Mouse (Mus musculus) forebrain, embryonic 14.5 days (tissue): ENCODE results near the gene Arhgap31. TPM values are rescaled to one million over a fixed set of nuclear protein-coding genes. Genes with fewer than 3 reads are reported as not detected.

ENCODE experiments used
- ATAC-seq: fragments of 200-750 bp; cut with Nextera tagmentation; 2 replicates; pipeline ENCODE4 v1.8.0; 2017; ENCODE audit warnings: mild to moderate bottlenecking, moderate library complexity
- DNase-seq: peaks from one replicate; pipeline ENCODE4 v3.0.0-alpha.2; 2015; ENCODE audit warnings: low spot score
- H3K27ac ChIP-seq: fragments of 300-500 bp; sonication (generic); 2 replicates; pipeline ENCODE4 v1.5.1; 2014; ENCODE audit warnings: low read depth, mild to moderate bottlenecking, control low read depth, low read length, moderate library complexity
- H3K27me3 ChIP-seq: fragments of 300-500 bp; sonication (generic); replicated peaks from 2 replicates; pipeline ENCODE4 v1.6.1; 2014; ENCODE audit warnings: low read length, control low read depth, mixed read lengths; ENCODE audit not compliant: control insufficient read depth, insufficient read depth
- H3K36me3 ChIP-seq: fragments of 300-500 bp; sonication (generic); 2 replicates; pipeline ENCODE4 v1.6.1; 2014; ENCODE audit warnings: low read length, control low read depth; ENCODE audit not compliant: control insufficient read depth, insufficient read depth
- H3K4me1 ChIP-seq: fragments of 300-500 bp; sonication (generic); 2 replicates; pipeline ENCODE4 v1.6.1; 2014; ENCODE audit warnings: antibody characterized with exemption, low read length, control low read depth; ENCODE audit not compliant: control insufficient read depth, insufficient read depth
- H3K4me2 ChIP-seq: fragments of 300-500 bp; sonication (generic); 2 replicates; pipeline ENCODE4 v1.6.1; 2014; ENCODE audit warnings: mild to moderate bottlenecking, control low read depth, low read length
- H3K4me3 ChIP-seq: fragments of 300-500 bp; sonication (generic); 2 replicates; pipeline ENCODE4 v1.5.1; 2014; ENCODE audit warnings: low read depth, low read length, control low read depth
- H3K9ac ChIP-seq: fragments of 300-500 bp; sonication (generic); 2 replicates; pipeline ENCODE4 v1.6.1; 2014; ENCODE audit warnings: mild to moderate bottlenecking, low read length, control low read depth, moderate library complexity
- H3K9me3 ChIP-seq: fragments of 300-500 bp; sonication (generic); replicated peaks from 2 replicates; pipeline ENCODE4 v1.6.1; 2016; ENCODE audit warnings: low read length, control low read depth, mixed read lengths; ENCODE audit not compliant: control insufficient read depth
- WGBS: fragments of 180-500 bp; shearing (Covaris S2); extraction: QIAGEN DNeasy Blood & Tissue Kit; methylation state at CpG from one replicate; pipeline ENCODE4 v1.1.7; 2014; 5-methylcytosine and 5-hydroxymethylcytosine counted together
- polyA plus RNA-seq: library from polyadenylated mRNA; unstranded; fragments of >200 nt; fragmentation: Nextera tagmentation; extraction: Ambion mirVana; gene quantifications from 2 replicates; pipeline ENCODE4 v1.2.1, GENCODE M21; 2014

The Arhgap31 gene
- polyA plus RNA-seq, 1 experiment from 2014 or later, result 2.5 TPM

DNA sequence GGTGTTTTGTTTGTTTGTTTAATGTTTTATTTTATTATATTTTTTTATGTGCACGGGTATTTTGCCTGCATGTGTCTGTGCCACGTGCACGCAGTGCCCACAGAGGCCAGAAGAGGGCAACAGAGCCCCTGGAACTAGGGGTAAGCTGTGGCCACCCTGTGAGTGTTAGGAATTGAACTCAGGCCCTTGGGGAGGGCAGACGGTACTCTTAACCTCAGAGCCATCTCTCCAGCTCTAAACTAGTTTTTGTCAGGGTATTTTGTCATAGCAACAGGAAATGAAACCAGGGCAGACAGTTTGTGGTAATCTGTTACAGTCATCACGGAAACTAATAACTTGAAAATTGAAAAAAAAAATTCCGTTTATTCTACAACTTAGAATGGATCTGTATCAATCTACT, 80.9 kb downstream of the Arhgap31 start:
- H3K36me3 ChIP-seq, result no peaks in the 10 kb centered on the region
- DNase-seq, result peak; percentile 20
- no peak overlapping the region for H3K27ac ChIP-seq
- H3K9ac ChIP-seq, result no peak overlapping the region
- ATAC-seq, result no peak
- H3K4me2 ChIP-seq, result no peak overlapping the region
- no peak overlapping the region for H3K4me3 ChIP-seq
- WGBS, result 63% methylated on average over 6 of the region's 6 CpGs
- H3K9me3 ChIP-seq, result no peaks in the 10 kb centered on the region
- no peaks in the 10 kb centered on the region for H3K27me3 ChIP-seq
- no peaks in the 10 kb centered on the region for H3K4me1 ChIP-seq

DNA sequence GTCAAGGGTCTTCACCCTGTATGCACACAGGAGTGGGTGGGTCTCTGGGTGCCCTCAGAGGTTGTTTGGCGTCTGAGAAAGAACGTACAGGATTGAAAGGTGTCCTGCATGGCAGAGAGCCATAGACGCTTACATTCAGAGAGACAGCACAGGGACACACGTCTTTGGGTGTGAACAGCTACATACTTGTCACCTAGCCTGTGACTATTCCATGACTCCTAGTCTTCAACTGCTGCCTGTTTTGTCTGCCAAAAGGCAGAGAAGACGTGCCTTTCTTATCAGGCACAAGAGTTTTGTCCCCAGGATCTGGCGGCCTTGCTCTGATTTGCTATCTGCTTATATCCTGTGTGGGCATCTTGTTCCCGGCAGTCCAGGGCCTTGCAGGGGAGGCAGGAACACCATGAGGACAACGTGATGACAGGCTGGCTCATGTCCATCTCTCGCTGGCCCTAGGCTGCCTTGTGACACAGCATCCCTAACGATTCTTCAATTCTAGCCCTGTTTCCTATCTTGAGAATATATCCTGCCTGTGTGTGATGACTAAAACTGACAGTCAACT, 87.2 kb downstream of the Arhgap31 start:
- Histone ChIP-seq H3K36me3 (no peaks in the 10 kb centered on the region), H3K9ac (no peak overlapping the region), H3K4me3 (no peak overlapping the region), H3K27me3 (no peaks in the 10 kb centered on the region), H3K27ac (no peak overlapping the region), H3K4me2 (no peak overlapping the region), H3K9me3 (no peaks in the 10 kb centered on the region), H3K4me1 (no peaks in the 10 kb centered on the region)
- ATAC-seq, result no peak
- 78% methylated on average over 10 of the region's 10 CpGs for WGBS
- DNase-seq, result no peak

DNA sequence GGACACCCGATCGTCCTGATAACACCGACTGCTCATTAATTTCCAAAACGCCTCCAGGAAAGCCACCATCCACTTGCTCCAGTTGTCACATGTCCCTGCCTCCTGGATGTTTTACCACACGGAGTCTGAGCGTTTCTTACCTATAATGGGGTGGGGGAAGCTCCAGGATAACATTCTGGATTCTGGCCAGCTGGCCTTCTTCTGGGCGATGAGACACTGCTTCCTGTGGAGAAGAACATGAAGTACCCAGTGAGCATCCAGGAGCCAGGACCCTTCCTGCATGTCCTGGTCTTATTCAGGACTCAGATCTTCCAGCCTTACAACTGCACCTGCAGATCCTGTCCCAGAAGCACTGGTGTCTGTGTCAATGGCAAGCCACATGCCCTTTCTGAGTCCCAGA, 87.7 kb downstream of the Arhgap31 start:
- DNase-seq (no peak), ATAC-seq (no peak)
- WGBS, result 90% methylated on average over 7 of the region's 7 CpGs
- H3K4me3 ChIP-seq, result no peak overlapping the region
- H3K36me3 ChIP-seq, result no peaks in the 10 kb centered on the region
- H3K27ac ChIP-seq, result no peak overlapping the region
- H3K9ac ChIP-seq, result no peak overlapping the region
- no peaks in the 10 kb centered on the region for H3K27me3 ChIP-seq
- H3K4me1 ChIP-seq, result no peaks in the 10 kb centered on the region
- no peak overlapping the region for H3K4me2 ChIP-seq
- H3K9me3 ChIP-seq, result no peaks in the 10 kb centered on the region

DNA sequence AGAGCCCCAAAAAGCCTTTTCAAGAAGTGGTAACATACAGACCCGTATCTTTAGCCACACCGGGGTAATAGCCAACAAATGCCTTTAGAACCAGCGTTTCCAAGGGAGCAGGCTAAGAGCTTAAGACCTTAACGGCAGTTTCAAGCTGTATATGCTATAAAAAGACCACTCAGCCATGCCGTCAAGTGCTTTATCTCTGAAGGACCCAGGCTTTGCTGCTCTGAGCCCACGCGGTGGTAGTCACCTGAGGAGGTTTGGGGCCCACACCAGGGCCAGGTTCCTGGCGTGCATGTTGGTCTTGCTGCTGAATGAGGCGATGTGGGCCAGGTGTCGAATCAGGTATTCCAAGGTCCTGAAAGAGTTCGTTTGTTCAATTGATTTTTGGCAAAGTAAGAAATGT, 88.8 kb downstream of the Arhgap31 start:
- WGBS, result 79% methylated on average over 11 of the region's 11 CpGs
- ATAC-seq, result no peak

DNA sequence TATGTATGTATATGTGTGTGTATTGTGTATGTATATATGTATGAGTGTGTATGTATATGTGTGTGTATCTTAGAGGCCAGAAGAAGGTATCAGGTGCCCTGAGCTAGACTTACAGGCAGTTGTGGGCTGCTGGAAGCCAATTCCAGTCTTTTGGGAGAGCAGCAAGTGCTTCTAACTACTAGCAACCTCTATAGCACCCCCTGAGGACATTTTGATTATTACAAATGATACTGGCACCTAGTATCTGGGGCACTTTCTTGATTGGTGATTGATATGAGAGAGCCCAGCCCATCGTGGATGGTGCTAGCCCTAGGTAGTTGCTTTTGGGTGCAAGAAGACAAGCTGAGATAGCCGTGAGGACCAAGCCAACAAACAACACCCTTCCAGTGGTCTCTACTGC, 90.8 kb downstream of the Arhgap31 start:
- Histone ChIP-seq H3K36me3 (no peaks in the 10 kb centered on the region), H3K9me3 (no peaks in the 10 kb centered on the region), H3K4me3 (no peak overlapping the region), H3K4me2 (no peak overlapping the region), H3K4me1 (no peaks in the 10 kb centered on the region), H3K27me3 (no peaks in the 10 kb centered on the region), H3K27ac (no peak overlapping the region), H3K9ac (no peak overlapping the region)
- peak; percentile 46 for DNase-seq
- 68% methylated on average over 2 of the region's 2 CpGs for WGBS
- ATAC-seq, result no peak

More for the DNA sequence above, 88.8 kb downstream of the Arhgap31 start:
- Histone ChIP-seq H3K4me1 (no peaks in the 10 kb centered on the region), H3K9ac (no peak overlapping the region), H3K36me3 (no peaks in the 10 kb centered on the region), H3K27ac (no peak overlapping the region), H3K27me3 (no peaks in the 10 kb centered on the region), H3K4me2 (no peak overlapping the region), H3K4me3 (no peak overlapping the region), H3K9me3 (no peaks in the 10 kb centered on the region)
- DNase-seq, result no peak

DNA sequence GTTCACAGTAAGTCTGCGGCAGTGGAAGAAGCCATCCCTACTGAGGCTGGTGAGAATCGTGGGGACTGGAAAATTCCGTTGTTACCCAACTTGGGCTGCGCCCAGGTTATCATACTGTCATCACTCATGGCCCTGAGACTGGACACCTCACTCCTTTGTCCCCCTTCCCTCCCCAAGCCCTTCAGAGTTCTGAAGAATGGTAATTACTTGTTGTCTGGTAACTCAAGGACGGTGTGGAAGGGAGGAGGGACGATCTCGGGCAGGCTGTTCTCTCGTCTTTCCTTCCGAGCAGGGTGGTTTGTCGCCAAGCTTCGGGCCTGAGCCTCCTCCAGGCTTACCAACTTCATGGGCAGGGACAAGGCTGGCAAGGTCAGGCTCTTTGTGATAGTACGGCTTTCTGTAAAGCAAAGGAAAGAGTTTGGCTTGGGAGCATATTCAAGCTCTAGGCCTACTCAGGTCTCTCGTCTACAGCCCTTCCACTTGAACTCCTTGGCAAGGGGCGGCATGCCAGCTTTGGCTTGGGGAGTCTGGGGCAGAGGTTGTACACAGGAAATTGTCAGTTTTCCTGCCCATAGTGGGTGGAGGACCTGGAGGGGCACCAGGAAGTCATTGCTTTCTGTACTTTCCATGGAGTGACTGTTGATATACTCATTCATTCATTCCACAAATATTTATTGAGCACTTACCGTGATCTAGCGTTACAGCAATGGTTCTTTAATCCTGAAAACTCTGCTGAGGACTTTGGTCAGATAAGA, 92.2 kb downstream of the Arhgap31 start:
- Histone ChIP-seq H3K4me3 (no peak overlapping the region), H3K4me1 (no peaks in the 10 kb centered on the region), H3K9me3 (no peaks in the 10 kb centered on the region), H3K27me3 (no peaks in the 10 kb centered on the region), H3K9ac (no peak overlapping the region), H3K4me2 (no peak overlapping the region), H3K36me3 (no peaks in the 10 kb centered on the region), H3K27ac (no peak overlapping the region)
- WGBS, result 94% methylated on average over 16 of the region's 16 CpGs
- no peak for ATAC-seq
- no peak for DNase-seq

DNA sequence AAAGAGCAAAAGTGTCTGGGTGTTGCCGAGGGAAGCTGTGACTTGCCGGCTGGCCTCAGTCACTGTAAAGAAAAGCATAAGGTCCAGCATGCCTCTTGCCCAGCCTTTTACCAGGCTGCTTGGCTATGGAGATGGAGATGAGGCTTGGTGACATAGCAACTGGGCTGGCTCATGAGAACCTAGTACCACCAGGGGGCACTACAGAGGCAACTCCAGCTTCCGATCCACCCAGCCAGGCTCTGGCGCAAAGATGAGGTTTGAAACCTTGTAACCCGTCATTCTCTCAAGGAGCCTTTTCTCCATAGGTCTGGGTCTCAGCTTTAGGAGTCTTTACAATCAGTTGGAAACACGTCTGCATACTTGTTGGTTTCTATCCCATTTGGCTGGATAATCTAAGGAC, 94.0 kb downstream of the Arhgap31 start:
- Histone ChIP-seq H3K4me1 (no peaks in the 10 kb centered on the region), H3K4me3 (no peak overlapping the region), H3K36me3 (no peaks in the 10 kb centered on the region), H3K27me3 (no peaks in the 10 kb centered on the region), H3K9ac (no peak overlapping the region), H3K27ac (no peak overlapping the region), H3K4me2 (no peak overlapping the region), H3K9me3 (no peaks in the 10 kb centered on the region)
- WGBS, result 15% methylated on average over 6 of the region's 6 CpGs
- DNase-seq, result peak; percentile 84
- ATAC-seq, result peak; percentile 52

DNA sequence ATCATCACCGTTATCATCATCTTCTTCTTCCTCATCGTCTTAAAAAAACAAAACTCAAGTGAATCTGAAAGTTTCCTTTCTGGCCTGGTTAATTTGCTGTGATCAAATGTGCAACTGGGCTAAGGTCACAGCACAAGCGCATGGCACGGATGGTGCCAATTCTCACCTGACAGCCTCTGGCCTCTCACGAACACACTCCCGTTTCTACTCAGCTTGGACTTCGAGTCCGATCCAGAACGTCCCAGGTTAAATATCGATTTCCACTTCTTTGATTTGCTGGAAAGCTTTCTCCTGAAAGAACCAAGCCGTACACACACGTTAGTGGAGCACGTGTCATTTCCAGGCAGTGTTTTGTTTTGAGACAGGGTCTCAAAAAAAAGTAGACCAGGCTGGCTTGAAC, 95.1 kb downstream of the Arhgap31 start:
- no peaks in the 10 kb centered on the region for H3K4me1 ChIP-seq
- ATAC-seq (no peak), DNase-seq (no peak)
- no peaks in the 10 kb centered on the region for H3K9me3 ChIP-seq
- no peak overlapping the region for H3K27ac ChIP-seq
- no peaks in the 10 kb centered on the region for H3K27me3 ChIP-seq
- 98% methylated on average over 13 of the region's 13 CpGs for WGBS
- no peak overlapping the region for H3K4me3 ChIP-seq
- no peak overlapping the region for H3K9ac ChIP-seq
- no peak overlapping the region for H3K4me2 ChIP-seq
- H3K36me3 ChIP-seq, result no peaks in the 10 kb centered on the region

DNA sequence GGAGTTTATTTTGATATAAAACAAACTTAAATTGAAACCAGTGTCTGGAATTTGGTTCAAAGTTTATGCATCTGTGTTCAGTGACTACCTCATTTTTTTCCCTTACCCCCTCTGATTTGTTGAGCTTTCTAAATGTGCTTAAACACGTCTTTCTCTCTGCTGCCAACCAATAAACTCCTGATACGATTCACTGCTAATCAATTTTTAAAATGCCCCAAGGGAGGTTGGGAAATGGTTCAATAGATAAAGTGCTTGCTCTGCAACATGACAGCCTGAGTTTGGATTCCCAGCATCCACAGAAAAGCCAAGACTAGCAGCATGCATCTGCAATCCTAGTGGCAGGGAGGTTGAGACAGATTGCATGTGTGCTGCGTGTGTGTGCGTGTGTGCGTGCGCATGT, 99.4 kb downstream of the Arhgap31 start:
- Histone ChIP-seq H3K4me1 (no peaks in the 10 kb centered on the region), H3K36me3 (no peaks in the 10 kb centered on the region), H3K4me2 (no peak overlapping the region), H3K27me3 (no peaks in the 10 kb centered on the region), H3K27ac (no peak overlapping the region), H3K9me3 (no peaks in the 10 kb centered on the region), H3K4me3 (no peak overlapping the region), H3K9ac (no peak overlapping the region)
- 91% methylated on average over 6 of the region's 6 CpGs for WGBS
- ATAC-seq (no peak), DNase-seq (no peak)
